Mouse (Mus musculus): Measurements from ENCODE around the gene Dbn1. TPM values are rescaled to one million over a fixed set of nuclear protein-coding genes. Genes with fewer than 3 reads are reported as not detected.

The Dbn1 gene
- polyA plus RNA-seq, 1 experiment from 2014 or later, result 190 TPM

GRCm38 (mm10) chr13:55486916-55487577 lies 864 bp downstream of the Dbn1 start:
- H3K4me3 ChIP-seq (replicated peaks), result peak overlapping the region; percentile 99
- peak overlapping the region; percentile 98 for H3K9ac ChIP-seq
- peak overlapping the region; percentile 80 for H3K4me2 ChIP-seq (replicated peaks)
- peak overlapping the region; percentile 89 for H3K27ac ChIP-seq (replicated peaks)
- H3K36me3 ChIP-seq, result peaks cover 10% of the 10 kb centered on the region
- H3K27me3 ChIP-seq, result no peaks in the 10 kb centered on the region
- WGBS, result under 1% methylated on average over 29 of the region's 29 CpGs
- peak; percentile 18; the same call in 1 of the 2 replicates for ATAC-seq (ENCODE audit: insufficient number of reproducible peaks, low FRiP score, low TSS enrichment, low read depth)
- no peaks in the 10 kb centered on the region for H3K9me3 ChIP-seq (replicated peaks)
- peaks cover 54% of the 10 kb centered on the region for H3K4me1 ChIP-seq

- H3K36me3 ChIP-seq, result peaks cover 17% of the 10 kb centered on the region
- H3K9me3 ChIP-seq (replicated peaks), result no peaks in the 10 kb centered on the region
- peak overlapping the region; percentile 80 for H3K4me2 ChIP-seq (replicated peaks)
- no peak for ATAC-seq (ENCODE audit: insufficient number of reproducible peaks, low FRiP score, low TSS enrichment, low read depth)
- peak overlapping the region; percentile 99 for H3K4me3 ChIP-seq (replicated peaks)
- H3K27ac ChIP-seq (replicated peaks), result peak overlapping the region; percentile 89; the same call in 1 of the 2 replicates
- peak overlapping the region; percentile 98; the same call in 1 of the 2 replicates for H3K9ac ChIP-seq
- 34% methylated on average over 14 of the region's 14 CpGs for WGBS
- H3K27me3 ChIP-seq, result no peaks in the 10 kb centered on the region
- H3K4me1 ChIP-seq, result peaks cover 54% of the 10 kb centered on the region
Measured at GRCm38 (mm10) chr13:55486029-55486794, 1.7 kb downstream of the Dbn1 start.

- Histone ChIP-seq H3K9ac (no peak overlapping the region), H3K4me3 (replicated peaks) (peak overlapping the region; percentile 6; the same call in 1 of the 2 replicates), H3K4me2 (replicated peaks) (peak overlapping the region; percentile 80; the same call in 1 of the 2 replicates), H3K27me3 (no peaks in the 10 kb centered on the region), H3K4me1 (peaks cover 54% of the 10 kb centered on the region), H3K9me3 (replicated peaks) (no peaks in the 10 kb centered on the region), H3K27ac (replicated peaks) (no peak overlapping the region), H3K36me3 (peaks cover 34% of the 10 kb centered on the region)
- 26% methylated on average over 7 of the region's 7 CpGs for WGBS
- ATAC-seq (ENCODE audit: insufficient number of reproducible peaks, low FRiP score, low TSS enrichment, low read depth), result no peak
Measured at GRCm38 (mm10) chr13:55484520-55485088, 3.3 kb downstream of the Dbn1 start.

- no peak overlapping the region for H3K4me3 ChIP-seq (replicated peaks)
- H3K27ac ChIP-seq (replicated peaks), result peak overlapping the region; percentile 45; the same call in 1 of the 2 replicates
- H3K4me1 ChIP-seq, result peaks cover 54% of the 10 kb centered on the region
Measured at GRCm38 (mm10) chr13:55483593-55483992, 4.3 kb downstream of the Dbn1 start.

GRCm38 (mm10) chr13:55483071-55483470 lies 4.8 kb downstream of the Dbn1 start:
- H3K4me1 ChIP-seq, result peaks cover 51% of the 10 kb centered on the region
- H3K9ac ChIP-seq, result no peak overlapping the region
- 44% methylated on average over 9 of the region's 9 CpGs for WGBS
- H3K9me3 ChIP-seq (replicated peaks), result no peaks in the 10 kb centered on the region
- H3K4me3 ChIP-seq (replicated peaks), result no peak overlapping the region
- H3K4me2 ChIP-seq (replicated peaks), result no peak overlapping the region
- peaks cover 40% of the 10 kb centered on the region for H3K36me3 ChIP-seq
- H3K27me3 ChIP-seq, result no peaks in the 10 kb centered on the region
- H3K27ac ChIP-seq (replicated peaks), result peak overlapping the region; percentile 45
- no peak for ATAC-seq (ENCODE audit: insufficient number of reproducible peaks, low FRiP score, low TSS enrichment, low read depth)

More at GRCm38 (mm10) chr13:55483593-55483992, 4.3 kb downstream of the Dbn1 start:
- no peak for ATAC-seq (ENCODE audit: insufficient number of reproducible peaks, low FRiP score, low TSS enrichment, low read depth)
- Histone ChIP-seq H3K27me3 (no peaks in the 10 kb centered on the region), H3K9me3 (replicated peaks) (no peaks in the 10 kb centered on the region), H3K4me2 (replicated peaks) (no peak overlapping the region), H3K9ac (no peak overlapping the region), H3K36me3 (peaks cover 40% of the 10 kb centered on the region)
- WGBS, result 44% methylated on average over 15 of the region's 15 CpGs

GRCm38 (mm10) chr13:55482542-55482941 lies 5.4 kb downstream of the Dbn1 start:
- Histone ChIP-seq H3K4me1 (peaks cover 49% of the 10 kb centered on the region), H3K9me3 (replicated peaks) (no peaks in the 10 kb centered on the region), H3K4me3 (replicated peaks) (no peak overlapping the region), H3K9ac (no peak overlapping the region), H3K27me3 (no peaks in the 10 kb centered on the region), H3K4me2 (replicated peaks) (no peak overlapping the region), H3K27ac (replicated peaks) (peak overlapping the region; percentile 45; the same call in 1 of the 2 replicates), H3K36me3 (peaks cover 45% of the 10 kb centered on the region)
- WGBS, result 71% methylated on average over 7 of the region's 7 CpGs
- ATAC-seq (ENCODE audit: insufficient number of reproducible peaks, low FRiP score, low TSS enrichment, low read depth), result no peak

- no peaks in the 10 kb centered on the region for H3K27me3 ChIP-seq
- no peak overlapping the region for H3K27ac ChIP-seq (replicated peaks)
- H3K9me3 ChIP-seq (replicated peaks), result no peaks in the 10 kb centered on the region
- no peak overlapping the region for H3K4me3 ChIP-seq (replicated peaks)
- peaks cover 31% of the 10 kb centered on the region for H3K4me1 ChIP-seq
- H3K36me3 ChIP-seq, result peaks cover 70% of the 10 kb centered on the region
- no peak overlapping the region for H3K9ac ChIP-seq
- ATAC-seq (ENCODE audit: insufficient number of reproducible peaks, low FRiP score, low TSS enrichment, low read depth), result no peak
- H3K4me2 ChIP-seq (replicated peaks), result no peak overlapping the region
Measured at GRCm38 (mm10) chr13:55479929-55480328, 8.0 kb downstream of the Dbn1 start.

GRCm38 (mm10) chr13:55479008-55479407 lies 8.9 kb downstream of the Dbn1 start:
- H3K4me1 ChIP-seq, result peaks cover 25% of the 10 kb centered on the region
- H3K36me3 ChIP-seq, result peaks cover 79% of the 10 kb centered on the region
- no peak overlapping the region for H3K27ac ChIP-seq (replicated peaks)
- H3K9ac ChIP-seq, result no peak overlapping the region
- no peaks in the 10 kb centered on the region for H3K9me3 ChIP-seq (replicated peaks)
- ATAC-seq (ENCODE audit: insufficient number of reproducible peaks, low FRiP score, low TSS enrichment, low read depth), result no peak
- no peak overlapping the region for H3K4me3 ChIP-seq (replicated peaks)
- H3K4me2 ChIP-seq (replicated peaks), result no peak overlapping the region
- 71% methylated on average over 7 of the region's 7 CpGs for WGBS
- no peaks in the 10 kb centered on the region for H3K27me3 ChIP-seq

GRCm38 (mm10) chr13:55478036-55478435 lies 9.9 kb downstream of the Dbn1 start:
- no peak overlapping the region for H3K9ac ChIP-seq
- H3K27me3 ChIP-seq, result no peaks in the 10 kb centered on the region
- peaks cover 82% of the 10 kb centered on the region for H3K36me3 ChIP-seq
- H3K4me1 ChIP-seq, result peaks cover 21% of the 10 kb centered on the region
- no peak overlapping the region for H3K4me2 ChIP-seq (replicated peaks)
- H3K27ac ChIP-seq (replicated peaks), result no peak overlapping the region
- ATAC-seq (ENCODE audit: insufficient number of reproducible peaks, low FRiP score, low TSS enrichment, low read depth), result no peak
- no peaks in the 10 kb centered on the region for H3K9me3 ChIP-seq (replicated peaks)
- H3K4me3 ChIP-seq (replicated peaks), result no peak overlapping the region
- WGBS, result 52% methylated on average over 5 of the region's 5 CpGs

GRCm38 (mm10) chr13:55477492-55477891 lies 10.4 kb downstream of the Dbn1 start:
- no peak overlapping the region for H3K27ac ChIP-seq (replicated peaks)
- ATAC-seq (ENCODE audit: insufficient number of reproducible peaks, low FRiP score, low TSS enrichment, low read depth), result no peak
- H3K9ac ChIP-seq, result no peak overlapping the region
- H3K4me1 ChIP-seq, result peaks cover 21% of the 10 kb centered on the region
- no peak overlapping the region for H3K4me3 ChIP-seq (replicated peaks)
- no peaks in the 10 kb centered on the region for H3K9me3 ChIP-seq (replicated peaks)
- no peaks in the 10 kb centered on the region for H3K27me3 ChIP-seq
- no peak overlapping the region for H3K4me2 ChIP-seq (replicated peaks)
- peaks cover 77% of the 10 kb centered on the region for H3K36me3 ChIP-seq
- WGBS, result 66% methylated on average over 16 of the region's 16 CpGs

GRCm38 (mm10) chr13:55476256-55476655 lies 11.7 kb downstream of the Dbn1 start:
- 89% methylated on average over 8 of the region's 8 CpGs for WGBS

More at GRCm38 (mm10) chr13:55476256-55476655, 11.7 kb downstream of the Dbn1 start:
- no peaks in the 10 kb centered on the region for H3K9me3 ChIP-seq (replicated peaks)
- peaks cover 65% of the 10 kb centered on the region for H3K36me3 ChIP-seq
- H3K27ac ChIP-seq (replicated peaks), result no peak overlapping the region
- H3K4me1 ChIP-seq, result peaks cover 26% of the 10 kb centered on the region
- no peaks in the 10 kb centered on the region for H3K27me3 ChIP-seq
- no peak for ATAC-seq (ENCODE audit: insufficient number of reproducible peaks, low FRiP score, low TSS enrichment, low read depth)
- H3K4me3 ChIP-seq (replicated peaks), result no peak overlapping the region
- H3K9ac ChIP-seq, result no peak overlapping the region
- H3K4me2 ChIP-seq (replicated peaks), result no peak overlapping the region

Measured in embryonic facial prominence, embryonic 15.5 days (tissue).